Mouse (Mus musculus): ENCODE measurements around the gene Gpr152.

Gpr152 gene

GRCm38 (mm10) chr19:4139446-4139845 lies at the start of gene Gpr152:
Gene Gpr152, plus strand, starts transcription at chr19:4139787.
- DNase-seq (ENCODE audit: inconsistent age in 2 of 2, low spot score in 1 of 2): no peak

DNA sequence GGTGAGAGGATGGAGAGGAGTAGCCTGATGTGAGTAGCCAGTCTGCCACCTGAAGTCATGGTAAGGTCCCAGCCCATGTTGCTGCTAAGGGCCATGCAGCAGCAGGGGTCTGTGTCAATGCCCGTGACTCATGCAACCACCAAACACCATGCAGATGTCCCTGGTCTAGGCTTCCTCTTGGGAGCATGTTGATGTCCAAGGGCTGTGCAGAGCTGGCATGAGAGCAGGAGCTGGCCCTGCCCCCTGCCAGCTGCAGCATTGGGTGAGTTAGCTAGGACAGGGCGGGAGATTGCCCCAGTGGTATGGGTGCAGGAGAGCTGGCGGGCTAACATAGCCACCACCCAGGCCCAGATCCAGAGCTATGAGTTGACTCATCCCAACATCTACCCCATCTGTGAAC lies 49.1 kb upstream of the Gpr152 start:
- DNase-seq (ENCODE audit: inconsistent age in 2 of 2, low spot score in 1 of 2): no peak

DNA sequence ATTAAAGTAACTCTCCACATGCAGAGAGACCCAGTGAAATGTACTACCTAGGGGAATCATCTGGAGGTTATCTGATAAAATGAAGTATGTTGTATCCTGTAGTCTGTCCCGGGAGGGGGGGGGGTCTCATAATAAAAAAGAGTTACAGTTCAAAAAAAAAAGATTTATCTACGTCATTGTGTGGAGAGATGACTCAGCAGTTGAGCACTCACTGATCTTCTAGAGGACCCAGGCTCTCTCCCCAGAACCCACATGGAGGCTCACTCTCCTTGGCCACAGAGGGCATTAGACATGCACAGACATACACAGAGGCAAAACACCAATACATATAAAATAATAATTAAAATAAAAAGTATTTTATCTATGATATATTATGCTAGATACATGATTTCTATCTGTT lies 48.2 kb upstream of the Gpr152 start:
- DNase-seq (ENCODE audit: inconsistent age in 2 of 2, low spot score in 1 of 2): no peak

GRCm38 (mm10) chr19:4092750-4093149 lies 46.8 kb upstream of the Gpr152 start:
- DNase-seq (ENCODE audit: inconsistent age in 2 of 2, low spot score in 1 of 2): no peak

- DNase-seq (ENCODE audit: inconsistent age in 2 of 2, low spot score in 1 of 2): no peak
These were observed 45.8 kb upstream of the Gpr152 start for GRCm38 (mm10) chr19:4093772-4094171.

GRCm38 (mm10) chr19:4094348-4094747 lies 45.2 kb upstream of the Gpr152 start:
- DNase-seq (ENCODE audit: inconsistent age in 2 of 2, low spot score in 1 of 2): no peak

DNA sequence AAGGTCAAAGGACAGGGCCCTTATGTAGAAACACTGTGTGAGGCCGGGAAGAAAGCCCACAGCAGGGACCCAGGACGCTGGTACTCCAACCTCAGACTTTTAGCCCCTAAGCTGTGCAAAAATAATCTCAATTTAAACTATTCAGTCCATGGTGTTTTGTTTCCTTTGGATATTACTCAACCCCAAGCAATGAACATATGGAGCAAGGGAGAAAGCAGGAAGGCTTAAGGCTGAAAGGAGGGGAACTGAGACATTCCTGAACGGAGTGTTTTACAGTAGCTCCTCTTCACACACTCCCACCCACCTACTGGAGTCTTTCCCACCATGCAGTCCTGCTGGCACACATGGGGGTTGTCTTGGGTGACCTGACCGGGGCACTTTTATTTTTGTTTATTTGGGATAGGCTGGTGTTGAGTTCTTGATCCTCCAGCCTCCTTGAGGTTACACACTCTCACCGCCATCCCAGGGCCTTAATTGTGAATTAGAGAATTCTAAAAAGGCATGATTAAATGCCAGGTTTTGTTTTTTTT lies 44.7 kb upstream of the Gpr152 start:
- DNase-seq (ENCODE audit: inconsistent age in 2 of 2, low spot score in 1 of 2): no peak

GRCm38 (mm10) chr19:4095802-4096201 lies 43.8 kb upstream of the Gpr152 start:
- no peak for DNase-seq (ENCODE audit: inconsistent age in 2 of 2, low spot score in 1 of 2)

GRCm38 (mm10) chr19:4096642-4097440 lies 42.7 kb upstream of the Gpr152 start, which contains the start of gene Cdk2ap2:
Gene Cdk2ap2, plus strand, starts transcription at chr19:4097182.
- DNase-seq (ENCODE audit: inconsistent age in 2 of 2, low spot score in 1 of 2): peak; percentile 100

DNA sequence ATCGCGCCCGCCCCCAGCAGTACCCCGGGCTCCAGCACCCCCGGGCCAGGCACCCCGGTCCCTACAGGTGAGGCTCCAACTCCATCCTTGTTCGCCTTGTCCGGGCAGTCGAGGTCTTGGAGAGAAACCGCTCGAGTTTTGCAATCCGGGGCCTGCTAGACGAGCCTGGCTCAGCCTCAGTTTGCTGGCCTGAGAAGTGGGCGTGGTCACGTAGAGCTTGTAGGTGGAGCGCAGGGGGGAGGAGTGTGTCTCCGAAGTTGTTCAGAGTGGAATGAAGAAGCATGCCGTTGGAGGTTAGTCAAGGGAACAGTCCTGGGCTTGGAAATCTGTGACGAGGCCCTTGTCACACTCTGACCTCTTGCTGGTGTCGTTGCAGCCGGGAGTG lies 42.2 kb upstream of the Gpr152 start:
- DNase-seq (ENCODE audit: inconsistent age in 2 of 2, low spot score in 1 of 2): no peak

DNA sequence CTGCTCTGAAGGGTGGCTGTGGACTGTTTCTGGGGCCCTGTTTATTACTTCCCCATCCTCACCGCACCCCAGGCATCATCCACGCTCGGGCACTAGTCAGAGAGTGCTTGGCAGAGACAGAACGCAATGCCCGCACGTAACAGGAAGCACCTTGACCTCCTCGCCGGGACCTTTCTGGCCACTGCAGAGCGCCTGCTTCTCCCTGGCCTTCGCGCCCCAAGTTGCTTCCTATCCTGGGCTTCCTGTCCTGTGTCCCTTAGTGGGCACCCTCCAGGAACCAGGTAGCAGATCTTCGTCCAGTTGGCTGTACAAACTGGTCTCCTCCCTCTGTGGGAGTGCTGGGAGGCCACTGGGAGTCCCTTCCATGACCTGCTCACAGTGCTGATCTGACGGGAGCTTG lies 41.2 kb upstream of the Gpr152 start:
- DNase-seq (ENCODE audit: inconsistent age in 2 of 2, low spot score in 1 of 2): peak; percentile 73 to 84

DNA sequence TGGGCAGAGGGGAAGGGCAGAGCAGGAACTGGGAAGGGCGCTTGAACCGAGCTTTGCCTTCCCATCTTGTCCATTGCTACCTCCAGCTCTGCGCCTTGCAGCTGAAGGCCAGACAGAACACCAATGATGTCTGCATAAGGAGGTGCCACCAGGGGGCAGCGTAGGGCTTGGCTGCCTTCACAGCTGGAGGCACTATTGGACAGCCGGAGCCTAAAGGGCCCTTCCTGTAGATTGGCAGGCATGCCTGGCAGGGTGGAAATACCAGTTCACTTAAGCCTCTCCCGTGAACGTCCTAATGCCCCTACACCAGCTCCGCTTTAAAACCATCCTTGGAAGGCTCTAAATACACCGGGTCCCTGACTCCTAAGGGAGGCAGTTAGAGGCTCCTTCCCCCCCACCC lies 40.5 kb upstream of the Gpr152 start:
- DNase-seq (ENCODE audit: inconsistent age in 2 of 2, low spot score in 1 of 2): peak; percentile 93 to 98

DNA sequence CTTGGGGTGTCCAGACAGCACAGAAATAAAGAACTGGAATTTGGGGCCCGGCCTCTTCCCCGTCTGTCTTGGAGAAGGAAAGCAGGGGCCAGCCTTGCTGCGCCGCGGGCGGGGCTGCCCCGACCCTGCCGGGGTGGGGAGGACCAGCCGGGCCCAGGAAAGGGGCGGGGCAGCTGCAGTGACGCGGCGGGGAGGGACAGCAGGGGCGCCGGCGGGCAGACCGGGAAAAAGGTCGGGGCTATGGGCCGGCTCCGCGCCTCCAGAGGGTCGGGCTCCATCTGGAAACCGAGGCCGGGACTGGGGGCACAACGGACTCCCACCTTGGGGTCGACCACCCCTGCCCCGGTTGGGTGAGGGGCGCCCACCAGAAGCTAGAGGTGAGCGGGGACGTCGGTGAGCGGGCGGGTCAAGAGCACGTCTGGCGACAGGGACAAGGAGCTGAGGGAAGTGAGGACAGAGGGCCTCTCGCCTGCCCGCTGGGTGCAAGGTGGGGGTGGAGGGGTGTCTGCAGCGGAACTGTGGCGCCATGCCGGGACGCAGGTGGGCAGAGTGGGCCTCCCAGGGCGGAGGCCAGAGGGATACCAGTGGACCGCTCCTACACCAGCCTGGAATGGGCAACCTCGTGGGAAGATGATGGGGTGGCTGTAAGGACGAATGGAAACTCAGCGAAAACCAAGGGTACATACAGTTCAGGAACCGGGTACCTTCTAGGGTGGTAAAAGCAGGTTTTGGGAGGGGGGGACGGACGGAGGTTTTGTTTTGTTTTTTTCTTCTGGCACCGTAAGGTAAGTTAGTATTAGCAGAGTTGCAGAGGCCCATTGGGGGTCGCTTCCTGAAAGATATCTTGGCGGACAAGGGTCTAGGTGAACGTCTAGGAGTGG lies 39.5 kb upstream of the Gpr152 start, which contains the start of gene Pitpnm1:
Pitpnm1 (plus strand) TSS at position 162 of the 881 bp plus-strand sequence.
- peak; percentile 89 to 95 for DNase-seq (ENCODE audit: inconsistent age in 2 of 2, low spot score in 1 of 2)

DNA sequence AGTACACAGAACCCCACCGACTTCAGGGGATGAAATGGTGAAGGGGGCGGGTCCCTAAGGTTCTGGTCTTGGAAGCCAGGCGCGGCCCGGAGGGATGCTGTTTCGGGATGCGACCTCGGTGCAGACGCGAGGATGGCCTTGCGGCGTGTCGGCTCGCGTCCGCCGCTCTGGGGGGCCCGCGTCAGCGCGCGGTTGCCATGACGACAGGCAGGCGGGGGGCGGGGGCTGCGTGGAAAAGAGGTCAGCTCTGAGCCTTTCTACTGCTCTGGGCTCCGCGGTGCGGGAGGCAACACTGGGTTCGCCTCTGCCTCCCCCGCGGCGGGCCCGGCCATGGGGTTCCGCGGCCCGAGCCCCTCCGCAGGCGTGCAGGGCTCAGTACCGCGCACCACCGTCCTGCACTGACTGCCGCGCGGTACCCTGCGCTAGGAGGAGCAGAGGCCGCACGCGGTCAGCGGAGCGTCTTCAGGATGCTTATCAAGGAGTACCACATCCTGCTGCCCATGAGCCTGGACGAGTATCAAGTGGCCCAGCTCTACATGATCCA lies 38.8 kb upstream of the Gpr152 start:
- DNase-seq (ENCODE audit: inconsistent age in 2 of 2, low spot score in 1 of 2): peak; percentile 80 to 88

DNA sequence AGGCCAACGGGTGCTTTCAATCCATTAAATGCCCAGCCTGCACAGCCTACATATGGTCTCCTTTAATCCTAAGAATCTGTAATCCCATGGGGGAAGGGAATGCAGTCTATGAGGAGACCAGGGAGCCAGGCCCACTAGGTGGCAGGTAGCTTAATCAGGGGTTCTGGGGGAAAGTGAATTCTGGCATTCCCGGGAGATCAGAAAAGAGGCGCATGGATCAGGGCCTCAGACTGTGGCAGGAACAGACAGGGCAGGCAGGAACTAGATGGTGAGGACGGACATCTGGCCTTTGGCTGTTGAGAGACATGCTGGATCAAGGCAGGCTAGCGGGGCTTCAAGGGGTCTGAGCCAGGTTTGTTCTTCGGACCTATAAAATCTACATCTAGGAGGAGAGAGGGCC lies 38.1 kb upstream of the Gpr152 start:
- no peak for DNase-seq (ENCODE audit: inconsistent age in 2 of 2, low spot score in 1 of 2)

DNA sequence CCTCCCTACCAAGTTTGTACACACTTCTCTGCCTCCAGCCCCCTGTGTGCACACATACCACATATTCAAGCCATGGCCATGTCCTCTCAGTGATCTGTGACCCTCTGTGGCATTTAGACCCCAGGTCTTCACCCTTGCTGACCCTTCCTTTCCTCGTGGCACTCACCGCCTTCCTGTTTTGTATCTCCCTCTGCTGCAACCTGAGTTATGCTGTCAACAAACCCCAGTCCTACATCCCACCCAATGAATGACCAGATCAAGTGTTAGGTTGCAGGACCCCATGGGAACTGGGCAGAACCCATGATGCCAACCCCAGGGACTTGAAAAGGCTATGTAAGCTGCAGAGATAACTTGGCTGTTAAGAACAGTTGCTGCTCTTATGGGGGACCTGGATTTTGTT lies 37.5 kb upstream of the Gpr152 start:
- DNase-seq (ENCODE audit: inconsistent age in 2 of 2, low spot score in 1 of 2): no peak

DNA sequence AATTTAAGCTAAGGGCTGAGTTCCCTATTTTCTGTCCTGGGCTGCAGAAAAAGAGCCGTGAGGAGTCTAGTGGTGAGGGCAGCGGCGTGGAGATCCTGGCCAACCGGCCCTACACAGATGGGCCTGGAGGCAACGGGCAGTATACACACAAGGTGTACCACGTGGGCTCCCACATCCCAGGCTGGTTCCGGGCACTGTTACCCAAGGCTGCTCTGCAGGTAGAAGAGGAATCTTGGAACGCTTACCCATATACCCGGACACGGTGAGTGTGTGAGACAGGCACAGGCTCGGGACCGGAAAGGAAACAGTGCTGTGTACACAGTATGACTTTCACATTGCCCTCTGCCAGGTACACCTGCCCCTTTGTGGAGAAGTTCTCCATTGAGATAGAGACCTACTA lies 37.0 kb upstream of the Gpr152 start:
- no peak for DNase-seq (ENCODE audit: inconsistent age in 2 of 2, low spot score in 1 of 2)

- no peak for DNase-seq (ENCODE audit: inconsistent age in 2 of 2, low spot score in 1 of 2)
These were observed 36.3 kb upstream of the Gpr152 start for GRCm38 (mm10) chr19:4103294-4103693.

DNA sequence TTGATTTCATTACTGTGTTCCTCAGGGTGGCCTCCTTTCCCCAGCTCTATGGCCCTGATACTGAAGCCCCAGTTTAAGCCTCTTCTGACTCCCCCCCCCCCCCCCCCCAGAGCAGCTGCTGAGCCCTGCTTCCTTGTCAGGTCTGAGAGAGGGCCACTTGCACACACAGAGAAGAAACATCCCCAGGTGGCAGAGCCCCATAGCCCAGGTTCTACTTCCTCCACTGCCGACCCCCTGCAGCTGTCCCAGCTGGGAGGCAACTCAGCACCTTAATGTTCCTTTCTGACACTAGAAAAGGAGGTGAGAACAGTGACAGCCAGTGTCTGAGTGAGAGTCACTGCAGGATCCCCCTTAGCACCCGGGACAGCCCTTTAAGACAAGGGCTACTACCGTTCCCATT lies 35.8 kb upstream of the Gpr152 start:
- DNase-seq (ENCODE audit: inconsistent age in 2 of 2, low spot score in 1 of 2): no peak

DNA sequence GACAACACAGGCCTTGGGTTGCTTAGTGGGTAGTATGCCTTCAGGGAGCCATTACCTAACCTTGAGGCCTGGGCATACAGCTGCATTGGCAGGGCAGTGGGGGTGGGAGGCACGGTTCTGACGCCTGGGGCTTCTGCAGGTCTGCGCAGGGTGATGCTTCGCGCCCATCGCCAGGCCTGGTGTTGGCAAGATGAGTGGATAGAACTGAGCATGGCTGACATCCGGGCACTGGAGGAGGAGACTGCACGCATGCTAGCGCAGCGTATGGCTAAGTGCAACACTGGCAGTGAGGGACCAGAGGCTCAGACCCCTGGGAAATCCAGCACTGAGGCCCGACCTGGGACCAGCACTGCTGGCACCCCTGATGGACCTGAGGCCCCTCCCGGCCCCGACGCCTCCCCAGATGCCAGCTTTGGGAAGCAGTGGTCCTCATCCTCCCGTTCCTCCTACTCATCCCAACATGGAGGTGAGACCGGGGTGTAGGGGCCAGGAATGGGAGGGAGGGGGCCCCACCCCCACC lies 34.9 kb upstream of the Gpr152 start:
- no peak for DNase-seq (ENCODE audit: inconsistent age in 2 of 2, low spot score in 1 of 2)

GRCm38 (mm10) chr19:4106654-4107053 lies 32.9 kb upstream of the Gpr152 start:
- DNase-seq (ENCODE audit: inconsistent age in 2 of 2, low spot score in 1 of 2): no peak
